Mouse (Mus musculus): ENCODE data around the gene Rep15. TPM values are rescaled to one million over a fixed set of nuclear protein-coding genes. Genes with fewer than 3 reads are reported as not detected.
A peak's percentile ranks its signal among the peaks of the same experiment; 100 is the strongest.

The Rep15 gene
- total RNA-seq (2014; fragmentation: Nextera tagmentation) (0.75 and 1.3 TPM in 2 replicates), total RNA-seq (2017) (not detected in 2 replicates)

GRCm38 (mm10) chr6:147032303-147032925 lies at the start of gene Rep15:
Gene Rep15, plus strand, starts transcription at chr6:147032584.
- no peak for ATAC-seq (replicated peaks; ENCODE audit: poor library complexity, severe bottlenecking)

- no peak for ATAC-seq (replicated peaks; ENCODE audit: poor library complexity, severe bottlenecking)
Measured at GRCm38 (mm10) chr6:146984569-146984968, 47.8 kb upstream of the Rep15 start.

- ATAC-seq (replicated peaks; ENCODE audit: poor library complexity, severe bottlenecking): 0 out of 2 replicates have a peak, but pooled peaks have one; percentile 48
Measured at GRCm38 (mm10) chr6:146994236-146994635, 38.1 kb upstream of the Rep15 start.

GRCm38 (mm10) chr6:146995391-146995790 lies 37.0 kb upstream of the Rep15 start:
- no peak for ATAC-seq (replicated peaks; ENCODE audit: poor library complexity, severe bottlenecking)

DNA sequence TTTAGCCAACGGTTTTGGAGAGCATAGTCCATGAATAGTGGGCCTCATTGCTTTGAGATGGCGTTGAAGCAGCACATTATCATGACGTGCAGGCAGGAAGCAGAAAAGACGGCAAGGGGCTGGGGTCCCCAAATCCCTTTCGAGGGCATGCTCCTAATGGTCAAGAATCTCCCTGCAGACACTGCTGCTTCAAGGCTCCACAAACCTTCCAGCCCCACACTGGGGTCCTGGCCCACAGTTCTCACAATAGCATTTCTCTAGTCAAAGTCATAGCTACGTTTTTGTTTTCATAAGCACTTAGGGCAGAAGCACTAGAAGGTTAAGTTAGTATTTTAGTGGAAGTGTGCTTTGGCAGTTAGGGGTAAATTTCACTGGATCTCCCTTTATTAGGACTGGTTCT lies 36.5 kb upstream of the Rep15 start:
- ATAC-seq (replicated peaks; ENCODE audit: poor library complexity, severe bottlenecking): no peak

DNA sequence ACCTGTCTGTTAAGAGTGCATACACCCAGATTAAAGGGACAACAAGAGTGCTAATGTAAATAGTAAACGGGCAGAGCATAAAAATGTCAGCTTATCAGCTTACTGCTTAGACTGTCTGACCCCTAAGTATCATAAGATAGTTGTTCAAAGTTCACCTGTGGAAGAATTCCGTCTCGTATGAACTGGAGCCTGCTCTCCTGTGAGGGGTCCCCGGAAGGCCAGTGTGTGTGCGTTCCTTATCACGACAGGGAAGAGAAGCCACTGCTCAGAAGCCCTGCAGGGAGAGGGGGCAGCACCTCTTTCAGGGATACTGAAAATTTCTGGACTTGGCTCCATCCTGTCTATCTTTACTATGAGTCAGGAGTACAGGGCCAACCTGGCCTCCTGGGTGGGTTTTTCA lies 35.4 kb upstream of the Rep15 start:
- no peak for ATAC-seq (replicated peaks; ENCODE audit: poor library complexity, severe bottlenecking)

DNA sequence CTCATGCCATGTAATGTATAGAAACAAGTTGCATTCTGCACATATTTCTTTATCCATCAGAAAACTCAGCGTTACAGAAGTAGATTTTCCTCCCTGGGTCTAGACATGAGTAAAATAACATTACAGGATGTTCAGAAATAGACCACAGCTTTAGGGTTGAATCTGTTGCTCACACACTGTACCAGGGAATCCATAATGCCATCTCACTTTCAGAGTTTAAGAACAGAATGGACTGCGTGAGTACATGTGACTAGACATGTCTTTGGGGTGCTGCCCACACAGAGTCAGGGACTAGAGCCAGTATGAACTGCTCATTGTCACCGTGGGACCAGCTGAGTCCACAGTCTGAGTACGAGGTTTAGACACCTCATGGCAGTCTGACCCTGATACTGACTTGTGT lies 33.7 kb upstream of the Rep15 start:
- ATAC-seq (replicated peaks; ENCODE audit: poor library complexity, severe bottlenecking): no peak

DNA sequence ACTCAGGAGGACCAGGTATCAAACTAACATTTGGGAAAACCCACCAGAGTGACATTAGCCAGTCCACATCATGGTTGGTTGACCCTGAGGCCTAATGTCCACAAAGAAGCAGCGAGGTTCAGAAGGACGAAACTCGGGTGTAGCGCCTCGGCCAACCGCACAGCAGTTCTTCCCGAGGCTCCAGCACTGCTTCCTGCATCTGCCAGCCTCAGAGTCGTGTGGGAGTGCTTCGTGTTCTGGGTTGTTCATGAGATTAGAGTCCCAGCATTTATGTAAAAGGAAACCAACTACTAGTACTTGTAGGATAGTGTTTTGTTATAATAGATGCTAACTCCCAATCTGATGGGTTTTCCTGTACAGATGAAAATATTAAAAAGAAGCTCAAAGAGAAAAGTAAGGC lies 33.1 kb upstream of the Rep15 start:
- no peak for ATAC-seq (replicated peaks; ENCODE audit: poor library complexity, severe bottlenecking)

DNA sequence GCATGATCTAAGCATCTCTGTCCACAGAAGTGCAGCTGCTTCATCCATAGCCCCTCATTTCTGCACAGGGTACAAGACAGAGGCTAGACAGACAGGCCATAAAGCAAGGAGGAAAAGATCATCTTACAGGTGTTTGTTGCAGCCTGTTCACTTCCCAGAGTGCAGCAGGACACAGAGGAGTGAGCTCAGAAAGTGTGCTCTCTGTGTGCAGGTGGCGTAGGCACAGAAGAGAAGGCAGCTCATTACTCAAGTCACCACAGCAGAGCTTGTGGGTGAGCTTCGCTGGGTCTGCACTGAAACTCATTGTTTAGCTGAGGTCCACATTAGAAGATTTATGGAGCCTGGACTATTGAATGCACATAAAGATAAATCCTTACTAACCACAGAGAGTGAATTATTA lies 32.6 kb upstream of the Rep15 start:
- no peak for ATAC-seq (replicated peaks; ENCODE audit: poor library complexity, severe bottlenecking)

GRCm38 (mm10) chr6:147008148-147008547 lies 24.2 kb upstream of the Rep15 start:
- ATAC-seq (replicated peaks; ENCODE audit: poor library complexity, severe bottlenecking): peak; percentile 75

DNA sequence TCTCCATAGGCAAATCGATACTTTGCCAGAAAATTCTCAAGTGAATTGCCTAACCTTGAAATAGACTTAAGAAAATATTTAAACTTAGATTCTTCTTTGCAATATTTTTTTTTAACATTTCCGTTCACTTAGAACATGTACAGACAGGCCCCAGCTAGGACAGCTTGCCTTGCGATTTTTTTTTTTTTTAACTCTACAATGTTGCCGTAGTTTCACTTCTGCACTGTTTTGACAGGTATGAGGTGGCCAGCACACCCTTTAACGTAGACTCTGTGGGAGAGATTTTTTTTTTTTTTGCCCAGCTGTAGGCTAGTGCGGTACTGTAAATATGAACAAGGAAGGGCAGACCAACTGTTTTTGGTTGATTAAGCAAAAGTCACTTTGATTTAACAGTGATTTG lies 22.0 kb upstream of the Rep15 start:
- no peak for ATAC-seq (replicated peaks; ENCODE audit: poor library complexity, severe bottlenecking)

DNA sequence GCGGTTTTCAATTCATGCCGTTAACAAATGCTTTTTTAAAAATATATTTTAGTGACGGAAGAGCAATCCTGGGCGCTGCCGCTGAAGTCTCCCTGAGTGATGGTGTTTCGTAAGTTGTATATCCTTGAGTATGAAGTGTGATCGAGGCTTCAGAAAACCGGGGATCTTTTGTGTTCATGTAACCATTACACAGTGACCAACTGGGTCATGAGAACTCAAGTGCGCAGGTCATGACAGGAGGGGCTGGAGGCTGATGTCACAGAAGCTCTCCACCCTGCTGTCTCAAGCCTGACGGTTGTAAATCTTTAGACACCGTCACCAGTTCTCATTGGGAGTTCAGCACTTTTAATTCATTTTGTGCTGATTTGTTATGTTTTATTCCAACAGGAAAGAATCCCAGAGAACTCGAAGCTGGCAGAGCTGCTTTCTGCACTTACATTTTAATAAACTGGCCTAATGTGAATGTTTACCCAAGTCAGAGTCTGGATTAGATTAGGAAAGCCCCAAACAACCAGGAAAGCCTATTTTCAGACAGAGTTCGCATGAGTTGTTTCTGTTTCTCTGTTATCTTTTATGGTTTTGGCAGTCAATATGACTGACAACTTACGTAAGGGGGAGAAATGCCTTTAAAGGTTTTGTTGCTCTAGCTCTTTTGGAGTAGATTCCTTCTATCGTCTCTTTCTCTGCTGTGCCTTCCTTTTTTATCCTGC lies 21.4 kb upstream of the Rep15 start:
- no peak for ATAC-seq (replicated peaks; ENCODE audit: poor library complexity, severe bottlenecking)

DNA sequence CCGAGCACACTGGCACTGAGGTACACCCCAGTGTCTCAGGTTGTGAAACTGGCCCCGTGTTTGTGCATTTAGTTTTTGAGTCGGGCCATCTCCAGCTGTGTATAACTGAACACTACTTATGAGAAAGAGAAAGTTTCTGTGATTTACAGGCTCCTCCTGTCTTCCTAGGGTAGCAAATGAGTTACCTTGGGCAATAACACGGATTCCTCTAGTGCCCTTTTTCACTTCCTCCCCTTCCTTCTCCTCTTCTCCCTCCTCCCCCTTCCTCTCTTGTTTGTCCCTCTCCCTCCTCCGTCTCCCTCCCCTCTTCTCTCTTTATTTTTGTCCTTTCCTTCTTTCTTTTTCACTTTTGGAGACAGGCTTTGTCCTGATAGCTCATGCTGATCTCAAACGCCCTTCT lies 20.8 kb upstream of the Rep15 start:
- peak; percentile 74 for ATAC-seq (replicated peaks; ENCODE audit: poor library complexity, severe bottlenecking)

DNA sequence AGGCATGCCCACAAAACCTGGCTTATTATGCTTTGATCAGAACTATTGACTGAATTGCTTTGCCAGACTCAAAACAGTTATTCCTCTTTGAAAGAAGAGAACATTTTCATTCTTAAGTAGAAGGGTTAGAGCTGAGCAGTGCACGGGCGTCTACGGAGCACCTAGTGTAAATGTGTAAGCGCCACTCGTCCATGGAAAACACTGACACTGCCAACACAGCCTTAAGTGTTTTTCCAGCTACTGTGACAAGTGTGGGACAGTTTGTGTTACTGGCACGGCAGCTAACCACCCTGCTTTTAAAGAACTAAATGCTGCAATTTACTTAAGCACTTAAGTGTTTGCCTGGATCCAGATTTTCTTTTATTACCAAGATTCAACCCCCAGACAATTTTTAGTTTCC lies 20.4 kb upstream of the Rep15 start:
- no peak for ATAC-seq (replicated peaks; ENCODE audit: poor library complexity, severe bottlenecking)

DNA sequence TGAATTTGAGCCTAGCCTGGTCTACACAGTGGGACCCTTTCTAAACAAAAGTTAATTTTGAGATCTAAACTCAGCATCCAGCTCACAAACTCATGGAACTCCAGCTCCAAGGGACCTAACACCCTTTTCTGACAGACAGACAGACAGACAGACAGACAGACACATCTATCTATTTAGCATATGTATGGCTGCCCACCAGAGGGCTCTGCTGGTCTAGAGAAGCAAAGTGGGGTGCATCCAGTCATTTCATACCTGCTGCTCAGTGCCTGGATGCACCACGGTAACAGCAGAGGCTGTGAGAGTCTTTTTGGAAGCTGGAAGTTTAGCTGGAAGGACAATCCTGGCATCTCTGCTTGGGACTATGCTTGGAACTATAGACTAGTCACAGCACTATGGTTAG lies 18.8 kb upstream of the Rep15 start:
- ATAC-seq (replicated peaks; ENCODE audit: poor library complexity, severe bottlenecking): no peak

GRCm38 (mm10) chr6:147017906-147018305 lies 14.5 kb upstream of the Rep15 start:
- no peak for ATAC-seq (replicated peaks; ENCODE audit: poor library complexity, severe bottlenecking)

- ATAC-seq (replicated peaks; ENCODE audit: poor library complexity, severe bottlenecking): no peak
Measured at GRCm38 (mm10) chr6:147018364-147018763, 14.0 kb upstream of the Rep15 start.

DNA sequence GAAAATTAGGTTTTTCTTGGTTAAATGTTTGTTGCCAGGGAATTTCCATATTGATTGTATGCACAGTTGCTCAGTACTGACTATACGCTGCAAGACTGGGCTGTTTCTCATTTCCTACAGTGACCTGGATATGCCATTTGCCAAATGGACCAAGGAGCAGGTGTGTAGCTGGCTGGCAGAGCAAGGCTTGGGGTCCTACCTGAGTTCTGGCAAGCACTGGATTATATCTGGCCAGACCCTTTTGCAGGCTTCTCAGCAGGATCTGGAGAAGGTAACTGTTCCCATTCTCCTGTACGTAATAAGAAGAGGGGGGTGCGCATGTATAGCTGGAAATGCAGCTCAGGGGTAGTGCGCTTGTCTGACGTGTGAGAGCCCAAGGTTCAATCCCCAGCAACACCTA lies 11.2 kb upstream of the Rep15 start:
- ATAC-seq (replicated peaks; ENCODE audit: poor library complexity, severe bottlenecking): no peak

DNA sequence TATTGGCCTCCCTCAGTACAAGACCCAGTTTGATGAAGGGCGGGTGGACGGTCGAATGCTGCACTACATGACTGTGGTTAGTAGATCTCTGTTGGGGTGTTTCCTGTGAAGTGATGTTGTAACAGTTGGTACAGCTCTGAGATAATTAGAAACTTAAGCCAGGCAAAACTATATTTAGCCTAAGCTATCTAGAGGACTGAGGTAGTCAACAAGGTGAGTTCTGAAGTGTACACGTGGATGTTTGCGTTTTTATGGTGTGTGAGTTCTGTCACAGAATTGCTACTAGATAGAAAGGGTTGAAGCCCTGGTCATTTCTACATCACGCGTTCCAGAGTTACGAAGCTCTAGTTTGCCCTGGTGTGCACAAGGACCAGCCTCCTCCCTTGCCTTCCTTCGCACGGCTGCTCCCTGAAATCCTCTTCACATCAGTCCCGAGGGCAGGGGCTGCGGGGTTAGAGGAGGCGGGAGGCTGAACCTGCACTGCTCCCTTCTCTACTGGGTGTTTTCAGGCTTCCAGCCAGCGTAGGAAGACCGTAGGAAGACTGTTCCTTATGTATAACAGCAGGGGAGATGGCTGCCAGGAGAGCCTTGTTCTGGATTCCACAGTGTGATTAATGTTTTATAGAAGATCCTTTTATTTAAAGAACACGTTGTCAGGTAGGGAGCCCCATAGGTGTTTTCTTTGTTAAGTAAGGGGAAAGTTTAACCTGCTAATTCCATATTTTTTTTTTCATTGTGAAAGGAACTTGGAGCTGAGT lies 9.8 kb upstream of the Rep15 start:
- peak; percentile 44 for ATAC-seq (replicated peaks; ENCODE audit: poor library complexity, severe bottlenecking)

DNA sequence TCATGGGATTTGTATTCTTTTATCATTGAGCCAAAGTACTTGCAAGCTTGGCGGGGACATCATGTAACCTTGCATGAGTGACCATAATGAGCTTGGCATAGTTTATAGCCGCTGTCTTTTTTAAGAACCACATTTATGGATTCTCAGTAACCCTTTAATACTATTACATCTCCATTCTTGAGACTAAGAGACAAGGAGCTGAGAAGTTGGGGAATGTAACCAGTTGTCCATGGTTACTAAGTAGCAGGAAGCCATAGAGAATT lies 9.3 kb upstream of the Rep15 start:
- ATAC-seq (replicated peaks; ENCODE audit: poor library complexity, severe bottlenecking): no peak

DNA sequence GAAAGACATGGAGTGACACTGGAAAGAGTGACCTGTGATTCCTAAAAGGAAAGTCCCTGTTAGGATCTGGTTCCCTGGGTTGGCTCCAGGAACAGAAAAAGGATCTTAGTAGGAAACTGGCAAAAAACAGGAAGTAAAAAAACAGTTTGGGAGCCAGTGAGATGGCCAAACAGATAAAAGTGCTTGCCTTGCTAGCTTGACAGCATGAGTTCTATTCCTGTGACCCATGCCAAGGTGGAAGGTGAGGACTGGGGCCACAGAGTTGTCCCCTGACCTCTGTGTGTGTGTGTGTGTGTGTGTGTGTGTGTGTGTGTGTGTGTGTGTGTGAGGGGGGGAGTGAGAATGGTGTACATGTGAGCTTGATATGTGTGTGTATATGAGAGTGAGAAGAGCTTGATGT lies 8.8 kb upstream of the Rep15 start:
- ATAC-seq (replicated peaks; ENCODE audit: poor library complexity, severe bottlenecking): peak; percentile 59

DNA sequence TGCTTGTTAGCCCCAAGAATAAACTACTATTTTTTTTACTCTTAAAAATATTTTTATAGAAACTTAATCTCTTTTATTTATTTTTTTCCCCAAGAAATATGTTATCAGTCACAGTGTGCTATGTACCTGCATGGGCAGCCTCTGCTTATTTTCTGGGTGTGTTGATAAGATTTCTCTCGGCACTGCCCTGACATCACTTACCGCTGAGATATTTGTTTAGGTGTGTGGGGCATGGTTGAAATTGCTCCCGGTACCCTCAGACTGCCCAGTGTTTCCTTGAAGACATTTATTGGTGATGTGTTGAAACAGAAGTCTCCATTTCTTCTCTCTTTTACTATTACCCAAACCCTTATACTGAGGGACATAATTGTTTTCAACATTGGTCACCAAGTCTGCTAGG lies 7.6 kb upstream of the Rep15 start:
- no peak for ATAC-seq (replicated peaks; ENCODE audit: poor library complexity, severe bottlenecking)

Data from granulocyte monocyte progenitor cell, adult 5-6 weeks (primary cell).